Mouse (Mus musculus): ENCODE results near the gene Etfbkmt.
"Not testable (repeated sequence)": the region's sequence is repeated elsewhere in the genome, so short reads cannot be mapped to it uniquely, and the experiment has no call there.

Gene Etfbkmt

GRCm38 (mm10) chr6:149187371-149187770, 47.7 kb downstream of the Etfbkmt start:
- DNase-seq = no peak

- DNase-seq = peak; percentile 91 to 93
Measured at GRCm38 (mm10) chr6:149188041-149188924, 48.6 kb downstream of the Etfbkmt start, which contains the start of gene Amn1. TSS of gene Amn1 (minus strand) at chr6:149188712.

- no peak for DNase-seq
Measured at GRCm38 (mm10) chr6:149188925-149189257, 49.2 kb downstream of the Etfbkmt start.

- DNase-seq = peak; percentile 8 to 14
Measured at GRCm38 (mm10) chr6:149189340-149189922, 49.8 kb downstream of the Etfbkmt start.

- not testable (repeated sequence) for DNase-seq
Measured at GRCm38 (mm10) chr6:149191951-149192350, 52.3 kb downstream of the Etfbkmt start.

GRCm38 (mm10) chr6:149193276-149193905, 53.7 kb downstream of the Etfbkmt start:
- DNase-seq = no peak

- DNase-seq = no peak
Measured at GRCm38 (mm10) chr6:149197116-149197515, 57.5 kb downstream of the Etfbkmt start.

- no peak for DNase-seq
Measured at GRCm38 (mm10) chr6:149198572-149198971, 58.9 kb downstream of the Etfbkmt start.

Measured in cerebellum, postnatal 36 days (tissue).